Mouse (Mus musculus) limb, embryonic 14.5 days (tissue): ENCODE measurements around the gene Rab3d. TPM values are rescaled to one million over a fixed set of nuclear protein-coding genes. Genes with fewer than 3 reads are reported as not detected.
"Not testable (repeated sequence)": the region's sequence is repeated elsewhere in the genome, so short reads cannot be mapped to it uniquely, and the experiment has no call there.

ENCODE experiments used
- ATAC-seq: fragments of 200-750 bp; cut with Nextera tagmentation; 2 replicates; pipeline ENCODE4 v1.8.0; 2017; ENCODE audit warnings: low read depth, moderate number of reproducible peaks, moderate TSS enrichment; ENCODE audit not compliant: low FRiP score
- DNase-seq: peaks from one replicate; pipeline ENCODE4 v3.0.0-alpha.2; 2015; ENCODE audit warnings: low spot score
- H3K27ac ChIP-seq: fragments of 300-500 bp; sonication (generic); replicated peaks from 2 replicates; pipeline ENCODE4 v1.5.1; 2014; ENCODE audit warnings: low read depth, mild to moderate bottlenecking, low read length, moderate library complexity, mixed read lengths
- H3K27me3 ChIP-seq: fragments of 300-500 bp; sonication (generic); 2 replicates; pipeline ENCODE4 v1.6.1; 2014; ENCODE audit warnings: low read length, mixed read lengths; ENCODE audit not compliant: control insufficient read depth, insufficient read depth
- H3K36me3 ChIP-seq: fragments of 300-500 bp; sonication (generic); 2 replicates; pipeline ENCODE4 v1.6.1; 2014; ENCODE audit warnings: mild to moderate bottlenecking, low read length, moderate library complexity, mixed read lengths; ENCODE audit not compliant: control insufficient read depth, insufficient read depth
- H3K4me1 ChIP-seq: fragments of 300-500 bp; sonication (generic); 2 replicates; pipeline ENCODE4 v1.6.1; 2014; ENCODE audit warnings: antibody characterized with exemption, low read length, mixed read lengths; ENCODE audit not compliant: control insufficient read depth, insufficient read depth
- H3K4me2 ChIP-seq: fragments of 300-500 bp; sonication (generic); replicated peaks from 2 replicates; pipeline ENCODE4 v1.6.1; 2014; ENCODE audit warnings: low read depth, mild to moderate bottlenecking, low read length, moderate library complexity; ENCODE audit not compliant: severe bottlenecking
- H3K4me3 ChIP-seq: fragments of 300-500 bp; sonication (generic); replicated peaks from 2 replicates; pipeline ENCODE4 v1.5.1; 2014; ENCODE audit warnings: low read length
- H3K9ac ChIP-seq: fragments of 300-500 bp; sonication (generic); 2 replicates; pipeline ENCODE4 v1.6.1; 2014; ENCODE audit warnings: mild to moderate bottlenecking, low read depth, low read length, moderate library complexity; ENCODE audit not compliant: severe bottlenecking
- H3K9me3 ChIP-seq: fragments of 300-500 bp; sonication (generic); 2 replicates; pipeline ENCODE4 v1.6.1; 2016; ENCODE audit warnings: low read length; ENCODE audit not compliant: control insufficient read depth
- POLR2A ChIP-seq: fragments of 200-500 bp; IDR thresholded peaks from 2 replicates; pipeline ENCODE4 v1.8.0; 2012; ENCODE audit warnings: inconsistent platforms, mild to moderate bottlenecking, moderate library complexity, borderline replicate concordance; ENCODE audit not compliant: insufficient read depth, insufficient read length; ENCODE audit errors: extremely low read depth
- WGBS: fragments of 180-500 bp; shearing (Covaris S2); extraction: QIAGEN DNeasy Blood & Tissue Kit; methylation state at CpG from one replicate; pipeline ENCODE4 v1.1.7; 2014; 5-methylcytosine and 5-hydroxymethylcytosine counted together
- polyA plus RNA-seq, 2 experiments: library from polyadenylated mRNA; depleted of rRNA in 1 of 2; stranded (reverse) in 1 of 2; unstranded in 1 of 2; fragments of >200 nt; fragmentation: Nextera tagmentation in 1 of 2; extraction: Ambion mirVana in 1 of 2; gene quantifications; 2 replicates each; pipeline versions ENCODE4 v1.2.1 to v1.2.3; 2012 to 2014

Gene Rab3d
- polyA plus RNA-seq, 2 experiments, result 30.7 to 36.3 TPM

DNA sequence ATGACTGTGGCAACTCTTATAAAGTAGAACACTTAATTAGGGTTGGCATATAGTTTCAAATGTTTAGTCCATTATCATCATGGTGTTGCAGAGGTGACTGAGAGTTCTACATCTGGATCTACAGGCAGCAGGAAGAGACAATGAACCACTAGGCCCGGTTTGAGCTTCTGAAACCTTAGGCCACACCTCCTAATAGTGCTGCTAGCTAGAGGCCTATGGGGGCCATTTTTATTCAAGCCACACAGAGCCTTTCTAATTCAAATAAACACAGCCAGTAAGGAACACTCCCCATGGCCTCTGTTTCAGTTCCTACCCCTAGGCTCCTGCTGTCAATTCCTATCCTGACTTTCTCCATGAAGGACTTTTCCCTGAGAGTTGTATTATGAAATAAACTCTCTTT is 55.8 kb downstream of the Rab3d start:
- 84% methylated on average over 1 of the region's 1 CpGs for WGBS
- Histone ChIP-seq H3K4me3 (no peak overlapping the region), H3K9ac (no peak overlapping the region), H3K9me3 (no peaks in the 10 kb centered on the region), H3K27ac (no peak overlapping the region), H3K4me1 (no peaks in the 10 kb centered on the region), H3K4me2 (no peak overlapping the region), H3K27me3 (no peaks in the 10 kb centered on the region), H3K36me3 (no peaks in the 10 kb centered on the region)
- no peak for TF ChIP-seq POLR2A
- DNase-seq (no peak), ATAC-seq (no peak)

DNA sequence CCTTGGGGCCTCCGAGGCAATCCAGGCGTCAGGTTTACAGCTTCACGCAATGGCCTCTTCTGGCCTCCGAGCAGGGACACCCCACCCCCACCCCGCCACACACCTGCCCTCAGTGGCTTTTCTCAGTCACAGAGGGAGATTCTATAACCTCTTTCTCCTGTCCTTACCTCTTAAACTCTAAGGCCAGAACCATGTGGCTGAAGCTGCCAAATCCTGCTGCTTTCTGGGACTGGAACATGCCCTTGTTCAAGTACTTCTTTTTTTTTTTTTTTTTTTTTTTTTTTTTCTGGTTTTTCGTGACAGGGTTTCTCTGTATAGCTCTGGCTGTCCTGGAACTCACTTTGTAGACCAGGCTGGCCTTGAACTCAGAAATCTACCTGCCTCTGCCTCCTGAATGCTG is 57.6 kb downstream of the Rab3d start:
- not testable (repeated sequence) for H3K36me3 ChIP-seq, H3K9me3 ChIP-seq, DNase-seq, H3K27ac ChIP-seq, H3K9ac ChIP-seq, H3K4me2 ChIP-seq, H3K4me3 ChIP-seq, H3K4me1 ChIP-seq, ATAC-seq, H3K27me3 ChIP-seq
- WGBS, result 41% methylated on average over 6 of the region's 6 CpGs

DNA sequence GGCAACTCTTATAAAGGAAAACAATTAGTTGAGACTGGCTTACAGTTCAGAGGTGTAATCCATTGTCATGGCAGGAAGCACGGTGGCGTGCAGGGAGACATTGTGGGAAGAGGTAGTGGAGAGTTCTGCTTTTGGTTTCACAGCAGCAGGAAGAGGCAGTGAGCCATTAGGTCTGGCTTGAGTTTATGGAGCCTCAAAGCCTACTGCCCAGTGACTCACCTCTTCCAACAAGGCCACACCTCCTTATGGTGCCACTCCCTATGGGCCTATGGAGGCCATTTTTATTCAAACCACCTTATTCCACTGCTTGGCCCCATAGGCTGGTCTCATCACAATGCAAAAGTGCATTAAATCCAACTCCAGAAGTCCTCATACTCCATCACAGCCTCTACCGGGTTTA is 58.4 kb downstream of the Rab3d start:
- Histone ChIP-seq H3K4me2 (no peak overlapping the region), H3K27me3 (no peaks in the 10 kb centered on the region), H3K27ac (no peak overlapping the region), H3K4me1 (no peaks in the 10 kb centered on the region), H3K4me3 (no peak overlapping the region), H3K36me3 (no peaks in the 10 kb centered on the region), H3K9me3 (no peaks in the 10 kb centered on the region), H3K9ac (no peak overlapping the region)
- no peak for TF ChIP-seq POLR2A
- ATAC-seq (no peak), DNase-seq (no peak)
- 85% methylated on average over 3 of the region's 3 CpGs for WGBS

DNA sequence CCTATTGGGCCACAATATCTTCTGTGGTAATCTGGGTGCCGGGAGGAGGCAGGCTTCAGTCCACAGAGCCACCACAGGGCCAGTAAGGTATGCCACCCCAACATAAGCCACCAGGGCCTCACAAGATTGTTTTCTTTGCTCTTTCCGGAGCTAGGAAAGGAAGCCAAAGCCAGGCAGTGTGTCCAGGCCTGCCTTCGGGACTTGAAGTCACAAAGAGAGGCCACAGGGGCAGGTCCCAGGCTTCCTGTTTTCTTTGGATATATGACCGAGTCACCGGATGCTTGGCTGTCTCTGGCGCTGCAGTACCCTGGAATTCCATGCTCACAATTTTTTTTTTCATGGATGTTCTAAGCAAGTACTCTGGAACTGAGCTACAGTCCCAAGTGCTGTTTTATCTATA is 59.9 kb downstream of the Rab3d start:
- H3K36me3 ChIP-seq, result no peaks in the 10 kb centered on the region
- H3K27me3 ChIP-seq, result no peaks in the 10 kb centered on the region
- H3K4me3 ChIP-seq, result no peak overlapping the region
- WGBS, result 59% methylated on average over 6 of the region's 6 CpGs
- H3K9ac ChIP-seq, result no peak overlapping the region
- H3K27ac ChIP-seq, result no peak overlapping the region
- ATAC-seq (no peak), DNase-seq (peak; percentile 30)
- no peak for TF ChIP-seq POLR2A
- H3K9me3 ChIP-seq, result no peaks in the 10 kb centered on the region
- no peak overlapping the region for H3K4me2 ChIP-seq
- no peaks in the 10 kb centered on the region for H3K4me1 ChIP-seq

DNA sequence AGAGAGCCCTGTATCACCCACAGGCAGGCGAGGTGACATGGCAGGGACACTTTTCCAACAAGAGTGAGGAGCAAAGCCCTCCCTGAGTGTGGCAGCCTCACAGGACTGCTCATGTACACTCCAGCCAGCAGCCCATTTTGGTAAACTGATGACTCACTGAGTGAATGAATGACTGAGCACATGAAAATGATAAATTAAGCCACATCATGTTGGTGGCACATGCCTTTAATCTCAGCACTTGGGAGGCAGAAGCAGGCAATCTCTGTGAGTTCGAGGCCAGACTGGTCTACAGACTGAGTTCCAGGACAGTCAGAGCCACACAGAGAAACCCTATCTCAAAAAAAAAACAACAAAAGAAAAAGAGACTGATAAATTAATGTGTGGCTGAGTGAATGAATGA is 60.5 kb downstream of the Rab3d start:
- WGBS, result 75% methylated on average over 2 of the region's 2 CpGs

More for the DNA sequence above, 60.5 kb downstream of the Rab3d start:
- H3K27me3 ChIP-seq, result no peaks in the 10 kb centered on the region
- H3K9ac ChIP-seq, result no peak overlapping the region
- no peak overlapping the region for H3K4me2 ChIP-seq
- DNase-seq (no peak), ATAC-seq (no peak)
- no peaks in the 10 kb centered on the region for H3K4me1 ChIP-seq
- no peak overlapping the region for H3K4me3 ChIP-seq
- H3K27ac ChIP-seq, result no peak overlapping the region
- no peak for TF ChIP-seq POLR2A
- no peaks in the 10 kb centered on the region for H3K9me3 ChIP-seq
- no peaks in the 10 kb centered on the region for H3K36me3 ChIP-seq

Other genes starting within 250 kb of the Rab3d start
- 36.9 and 48.0 TPM in 2 replicates for gene Ldlr, start 194.7 kb downstream of the Rab3d start, polyA plus RNA-seq (2012; rRNA removed)
- 15.9 and 18.4 TPM in 2 replicates for gene Ldlr, start 194.7 kb downstream of the Rab3d start, polyA plus RNA-seq (2014; fragmentation: Nextera tagmentation; extraction: Ambion mirVana)
- 64.8 and 68.8 TPM in 2 replicates for gene Spc24, start 157.9 kb downstream of the Rab3d start, polyA plus RNA-seq (2012; rRNA removed)
- 84.3 and 92.5 TPM in 2 replicates for gene Spc24, start 157.9 kb downstream of the Rab3d start, polyA plus RNA-seq (2014; fragmentation: Nextera tagmentation; extraction: Ambion mirVana)
- gene Kank2, start 119.4 kb downstream of the Rab3d start, polyA plus RNA-seq (2012; rRNA removed), result 38.6 and 49.6 TPM in 2 replicates
- gene Kank2, start 119.4 kb downstream of the Rab3d start, polyA plus RNA-seq (2014; fragmentation: Nextera tagmentation; extraction: Ambion mirVana), result 13.1 and 15.0 TPM in 2 replicates
- gene Angptl8, start 82.7 kb downstream of the Rab3d start, polyA plus RNA-seq (2012; rRNA removed), result 0.17 TPM in 1 of 2 replicates, not detected in the other
- 0.44 and 1.1 TPM in 2 replicates for gene Angptl8, start 82.7 kb downstream of the Rab3d start, polyA plus RNA-seq (2014; fragmentation: Nextera tagmentation; extraction: Ambion mirVana)
- gene Dock6, start 65.6 kb downstream of the Rab3d start, polyA plus RNA-seq (2012; rRNA removed), result 155 and 191 TPM in 2 replicates
- gene Dock6, start 65.6 kb downstream of the Rab3d start, polyA plus RNA-seq (2014; fragmentation: Nextera tagmentation; extraction: Ambion mirVana), result 31.6 and 38.8 TPM in 2 replicates
- 9.6 and 10.8 TPM in 2 replicates for gene Ccdc159, start 9.3 kb upstream of the Rab3d start, polyA plus RNA-seq (2012; rRNA removed)
- gene Ccdc159, start 9.3 kb upstream of the Rab3d start, polyA plus RNA-seq (2014; fragmentation: Nextera tagmentation; extraction: Ambion mirVana), result 2.8 and 3.3 TPM in 2 replicates
- 37.4 and 45.3 TPM in 2 replicates for gene Tmem205, start 9.4 kb upstream of the Rab3d start, polyA plus RNA-seq (2012; rRNA removed)
- gene Tmem205, start 9.4 kb upstream of the Rab3d start, polyA plus RNA-seq (2014; fragmentation: Nextera tagmentation; extraction: Ambion mirVana), result 49.5 and 51.5 TPM in 2 replicates
- gene Plppr2, start 18.8 kb upstream of the Rab3d start, polyA plus RNA-seq (2012; rRNA removed), result 31.7 and 44.2 TPM in 2 replicates
- gene Plppr2, start 18.8 kb upstream of the Rab3d start, polyA plus RNA-seq (2014; fragmentation: Nextera tagmentation; extraction: Ambion mirVana), result 8.7 and 11.2 TPM in 2 replicates
- 6.5 and 7.0 TPM in 2 replicates for gene Swsap1, start 37.6 kb upstream of the Rab3d start, polyA plus RNA-seq (2012; rRNA removed)
- gene Swsap1, start 37.6 kb upstream of the Rab3d start, polyA plus RNA-seq (2014; fragmentation: Nextera tagmentation; extraction: Ambion mirVana), result 12.8 TPM in 2 replicates
- 6.7 and 8.0 TPM in 2 replicates for gene Epor, start 45.3 kb upstream of the Rab3d start, polyA plus RNA-seq (2012; rRNA removed)
- gene Epor, start 45.3 kb upstream of the Rab3d start, polyA plus RNA-seq (2014; fragmentation: Nextera tagmentation; extraction: Ambion mirVana), result 4.1 and 5.9 TPM in 2 replicates
- gene Rgl3, start 71.3 kb upstream of the Rab3d start, polyA plus RNA-seq (2012; rRNA removed), result 2.9 and 3.2 TPM in 2 replicates
- 1.1 and 1.5 TPM in 2 replicates for gene Rgl3, start 71.3 kb upstream of the Rab3d start, polyA plus RNA-seq (2014; fragmentation: Nextera tagmentation; extraction: Ambion mirVana)
- gene Ccdc151, start 84.4 kb upstream of the Rab3d start, polyA plus RNA-seq (2012; rRNA removed), result 1.2 and 1.3 TPM in 2 replicates
- gene Ccdc151, start 84.4 kb upstream of the Rab3d start, polyA plus RNA-seq (2014; fragmentation: Nextera tagmentation; extraction: Ambion mirVana), result 0.37 and 1.2 TPM in 2 replicates
- 156 and 188 TPM in 2 replicates for gene Prkcsh, start 84.6 kb upstream of the Rab3d start, polyA plus RNA-seq (2012; rRNA removed)
- gene Prkcsh, start 84.6 kb upstream of the Rab3d start, polyA plus RNA-seq (2014; fragmentation: Nextera tagmentation; extraction: Ambion mirVana), result 89.0 and 103 TPM in 2 replicates
- gene Elavl3, start 133.8 kb upstream of the Rab3d start, polyA plus RNA-seq (2012; rRNA removed), result 0.56 and 0.67 TPM in 2 replicates
- not detected in 2 replicates for gene Elavl3, start 133.8 kb upstream of the Rab3d start, polyA plus RNA-seq (2014; fragmentation: Nextera tagmentation; extraction: Ambion mirVana)
- 0.28 TPM in 1 of 2 replicates, not detected in the other for gene Gm49318, start 153.1 kb upstream of the Rab3d start, polyA plus RNA-seq (2012; rRNA removed)
- gene Gm49318, start 153.1 kb upstream of the Rab3d start, polyA plus RNA-seq (2014; fragmentation: Nextera tagmentation; extraction: Ambion mirVana), result not detected in 2 replicates
- gene Zfp653, start 153.2 kb upstream of the Rab3d start, polyA plus RNA-seq (2012; rRNA removed), result 31.2 and 33.7 TPM in 2 replicates
- 8.1 and 8.7 TPM in 2 replicates for gene Zfp653, start 153.2 kb upstream of the Rab3d start, polyA plus RNA-seq (2014; fragmentation: Nextera tagmentation; extraction: Ambion mirVana)
- gene Ecsit, start 167.2 kb upstream of the Rab3d start, polyA plus RNA-seq (2012; rRNA removed), result 36.3 and 37.5 TPM in 2 replicates
- 30.6 and 32.9 TPM in 2 replicates for gene Ecsit, start 167.2 kb upstream of the Rab3d start, polyA plus RNA-seq (2014; fragmentation: Nextera tagmentation; extraction: Ambion mirVana)
- gene Cnn1, start 181.0 kb upstream of the Rab3d start, polyA plus RNA-seq (2012; rRNA removed), result 2.3 and 3.0 TPM in 2 replicates
- 3.1 and 4.4 TPM in 2 replicates for gene Cnn1, start 181.0 kb upstream of the Rab3d start, polyA plus RNA-seq (2014; fragmentation: Nextera tagmentation; extraction: Ambion mirVana)
- 145 and 168 TPM in 2 replicates for gene Elof1, start 199.0 kb upstream of the Rab3d start, polyA plus RNA-seq (2012; rRNA removed)
- 199 and 206 TPM in 2 replicates for gene Elof1, start 199.0 kb upstream of the Rab3d start, polyA plus RNA-seq (2014; fragmentation: Nextera tagmentation; extraction: Ambion mirVana)
- 20.3 and 21.6 TPM in 2 replicates for gene Acp5, start 217.5 kb upstream of the Rab3d start, polyA plus RNA-seq (2012; rRNA removed)
- 17.0 and 23.6 TPM in 2 replicates for gene Acp5, start 217.5 kb upstream of the Rab3d start, polyA plus RNA-seq (2014; fragmentation: Nextera tagmentation; extraction: Ambion mirVana)
- 54.5 and 62.4 TPM in 2 replicates for gene Pigyl, start 238.7 kb upstream of the Rab3d start, polyA plus RNA-seq (2012; rRNA removed)
- gene Pigyl, start 238.7 kb upstream of the Rab3d start, polyA plus RNA-seq (2014; fragmentation: Nextera tagmentation; extraction: Ambion mirVana), result 80.9 and 82.4 TPM in 2 replicates